Mouse (Mus musculus): ENCODE results near the gene Tmem192.
"Not testable (repeated sequence)": the region's sequence is repeated elsewhere in the genome, so short reads cannot be mapped to it uniquely, and the experiment has no call there.

Tmem192 gene

GRCm38 (mm10) chr8:64962836-64963235 is 15.9 kb downstream of the Tmem192 start:
- no peak for DNase-seq (ENCODE audit: low spot score in 2 of 2)

DNA sequence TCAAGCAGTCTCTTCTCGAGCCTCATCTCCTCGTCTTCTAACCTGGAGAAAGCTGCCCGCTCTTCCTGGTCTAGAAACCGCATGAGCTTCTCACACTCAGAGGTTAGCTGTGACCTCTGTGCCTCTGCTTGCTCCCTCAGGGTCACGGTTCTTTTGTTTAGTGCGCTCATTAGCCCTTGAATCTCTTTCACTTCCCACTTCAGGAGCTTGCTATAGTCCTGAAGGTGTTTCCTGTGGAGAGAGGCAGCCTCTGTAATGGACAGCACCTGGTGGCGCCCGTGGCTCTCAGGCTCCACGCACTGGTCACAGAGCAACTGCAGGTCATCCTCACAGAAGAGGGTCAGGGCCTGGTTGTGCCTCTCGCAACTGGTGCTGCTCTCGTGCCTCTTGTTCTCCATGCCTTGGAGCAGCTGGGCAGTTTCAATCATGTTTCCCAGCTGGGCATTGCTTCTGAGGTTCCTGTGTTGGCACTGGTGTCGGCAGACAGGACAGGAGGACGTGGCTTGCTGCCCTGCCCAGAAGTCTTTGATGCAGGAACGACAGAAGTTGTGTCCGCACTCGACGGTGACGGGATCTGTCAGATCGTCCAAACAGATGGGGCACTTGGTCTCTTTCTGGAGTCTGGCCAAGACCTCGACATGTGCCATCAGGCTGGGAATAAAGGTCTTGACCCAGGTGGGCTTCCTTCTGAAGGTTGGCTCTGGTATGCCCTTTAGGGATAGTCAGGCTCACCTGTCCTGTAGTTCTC is 36.3 kb downstream of the Tmem192 start:
- peak in 1 of 2 experiments; percentile 13 for DNase-seq (ENCODE audit: low spot score in 2 of 2)

DNA sequence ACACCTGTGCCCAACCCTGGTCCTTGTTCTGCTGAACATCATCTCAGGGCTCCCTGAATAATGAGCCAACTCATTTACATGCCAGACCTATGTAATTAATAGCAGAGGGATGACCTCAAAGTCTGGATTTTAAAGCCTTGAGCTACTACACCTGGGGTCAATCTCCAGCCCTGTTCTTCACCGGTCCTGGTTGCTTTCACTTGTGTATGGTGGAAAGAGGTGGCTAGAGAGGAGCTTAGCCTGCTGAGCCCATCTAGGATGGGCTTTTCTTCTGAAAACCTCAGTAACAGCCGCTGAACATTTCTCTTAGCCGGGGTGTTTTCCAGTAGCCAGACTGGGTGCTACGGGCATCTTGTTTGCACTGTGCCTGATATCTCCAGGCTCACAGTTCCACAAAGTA is 40.7 kb downstream of the Tmem192 start, which contains the start of gene Trim75:
Trim75 (minus strand) TSS at position 101 of the 400 bp plus-strand sequence.
- DNase-seq (ENCODE audit: low spot score in 2 of 2) = no peak

GRCm38 (mm10) chr8:64998806-64999365 is 51.9 kb downstream of the Tmem192 start:
- no peak for DNase-seq (ENCODE audit: low spot score in 2 of 2)

GRCm38 (mm10) chr8:65007616-65008015 is 60.6 kb downstream of the Tmem192 start:
- not testable (repeated sequence) for DNase-seq (ENCODE audit: low spot score in 2 of 2)

DNA sequence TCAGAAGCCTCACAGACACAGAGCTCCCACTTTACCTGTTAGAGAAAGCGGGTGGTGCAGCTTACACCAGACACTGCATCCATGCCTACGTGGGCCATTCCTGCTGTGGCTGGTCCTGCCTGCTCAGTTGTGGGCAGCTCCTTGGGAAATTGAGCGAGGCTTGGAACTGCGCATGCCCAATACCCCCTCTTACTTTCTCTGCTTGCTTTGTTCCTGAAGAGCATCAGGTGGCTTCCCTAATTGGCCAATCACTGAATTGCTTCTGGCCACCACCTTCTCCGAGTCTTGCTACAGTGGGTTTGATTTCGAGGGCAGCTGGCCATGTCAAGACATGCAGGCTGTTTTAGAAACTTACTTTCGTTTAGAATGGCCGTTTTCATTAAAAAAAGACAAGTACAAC is 71.4 kb downstream of the Tmem192 start, which contains the start of the genes Trim61 and Trim60:
Trim61 (minus strand) TSS at position 101 of the 400 bp plus-strand sequence.
Trim60 (minus strand) TSS at position 162 of the 400 bp plus-strand sequence.
- DNase-seq (ENCODE audit: low spot score in 2 of 2) = no peak

Data from cerebellum, postnatal 4 days (tissue).